Mouse (Mus musculus) myocyte (in vitro differentiated cells): ENCODE measurements around the gene Sh3rf3.

Experiments used
- CEBPB ChIP-seq: IDR thresholded peaks from 2 replicates; pipeline ENCODE4 v1.6.1; 2011; ENCODE audit warnings: mild to moderate bottlenecking, moderate library complexity; ENCODE audit not compliant: poor library complexity, insufficient read depth, severe bottlenecking
- MAX ChIP-seq: IDR thresholded peaks from one replicate; pipeline ENCODE4 v1.6.1; 2011; ENCODE audit warnings: low read depth, mild to moderate bottlenecking, control low read depth
- MYOD1 ChIP-seq, 3 experiments: IDR thresholded peaks; one replicate each; pipeline ENCODE4 v1.6.1; 2011; ENCODE audit warnings: control low read depth in 2 of 3, low read depth in 2 of 3, mild to moderate bottlenecking in 2 of 3, moderate library complexity in 1 of 3; ENCODE audit not compliant: insufficient read length in 2 of 3, control insufficient read depth in 1 of 3
- MYOG ChIP-seq, 3 experiments: IDR thresholded peaks; one replicate each; pipeline ENCODE4 v1.6.1; 2011; ENCODE audit warnings: control low read depth in 2 of 3, low read depth in 2 of 3, mild to moderate bottlenecking in 2 of 3; ENCODE audit not compliant: insufficient read length in 2 of 3, control insufficient read depth in 1 of 3, insufficient read depth in 1 of 3
- POLR2A ChIP-seq: IDR thresholded peaks from one replicate; pipeline ENCODE4 v1.6.1; 2011; ENCODE audit warnings: low read depth, mild to moderate bottlenecking, control low read depth, moderate library complexity; ENCODE audit not compliant: insufficient read length
- POLR2AphosphoS2 ChIP-seq: IDR thresholded peaks from one replicate; pipeline ENCODE4 v1.6.1; 2011; ENCODE audit warnings: low read depth, control low read depth; ENCODE audit not compliant: insufficient read length
- REST ChIP-seq: IDR thresholded peaks from one replicate; pipeline ENCODE4 v1.6.1; 2011; ENCODE audit warnings: mild to moderate bottlenecking, control low read depth, moderate library complexity; ENCODE audit not compliant: insufficient read depth, insufficient read length
- TCF12 ChIP-seq: IDR thresholded peaks from one replicate; pipeline ENCODE4 v1.6.1; 2011; ENCODE audit warnings: mild to moderate bottlenecking, control low read depth; ENCODE audit not compliant: poor library complexity, insufficient read depth, severe bottlenecking
- USF1 ChIP-seq: IDR thresholded peaks from one replicate; pipeline ENCODE4 v1.6.1; 2011; ENCODE audit warnings: low read depth, mild to moderate bottlenecking, control low read depth, moderate library complexity

- TF ChIP-seq MYOG (IDR thresholded peaks at IDR 0.05; ENCODE audit: control insufficient read depth in 1 of 3, insufficient read depth in 1 of 3, insufficient read length in 2 of 3, low read depth in 2 of 3) (no peak), POLR2A (no peak), CEBPB (no peak), TCF12 (no peak), USF1 (no peak), POLR2AphosphoS2 (no peak), MAX (no peak), MYOD1 (IDR thresholded peaks at IDR 0.05; ENCODE audit: control insufficient read depth in 1 of 3, insufficient read length in 2 of 3, low read depth in 2 of 3) (no peak), REST (no peak)
Observed at GRCm38 (mm10) chr10:59131926-59132628, 318.9 kb downstream of the Sh3rf3 start.
